Mouse (Mus musculus) Muller cell, postnatal 12 days (primary cell): ENCODE measurements around the gene D130052B06Rik.

Experiments
- DNase-seq: peaks from one replicate; pipeline ENCODE4 v3.0.0-alpha.2; 2015; ENCODE audit errors: inconsistent ontology term

D130052B06Rik gene

GRCm38 (mm10) chr11:33660016-33660913 lies 61.2 kb downstream of the D130052B06Rik start:
- peak; percentile 65 for DNase-seq

- no peak for DNase-seq
Measured at GRCm38 (mm10) chr11:33663599-33663998, 64.5 kb downstream of the D130052B06Rik start.

- no peak for DNase-seq
Measured at GRCm38 (mm10) chr11:33668376-33668775, 69.3 kb downstream of the D130052B06Rik start.

- DNase-seq, result no peak
Measured at GRCm38 (mm10) chr11:33670105-33670965, 71.2 kb downstream of the D130052B06Rik start.
